Mouse (Mus musculus) thymus, adult 2 months (tissue): ENCODE data around the gene Gtpbp8.

Source experiments
- CTCF ChIP-seq: fragments of 200-500 bp; IDR thresholded peaks from 2 replicates; pipeline ENCODE4 v1.5.1; 2012; ENCODE audit warnings: mild to moderate bottlenecking, control low read depth, low read length, moderate library complexity, borderline replicate concordance; ENCODE audit not compliant: control insufficient read depth, poor library complexity, insufficient read depth; ENCODE audit errors: extremely low read depth
- POLR2A ChIP-seq: fragments of 200-500 bp; IDR thresholded peaks from 2 replicates; pipeline ENCODE4 v1.6.1; 2012; ENCODE audit warnings: mild to moderate bottlenecking, low read length, control low read depth, moderate library complexity; ENCODE audit not compliant: control insufficient read depth, poor library complexity, insufficient read depth; ENCODE audit errors: extremely low read depth

DNA sequence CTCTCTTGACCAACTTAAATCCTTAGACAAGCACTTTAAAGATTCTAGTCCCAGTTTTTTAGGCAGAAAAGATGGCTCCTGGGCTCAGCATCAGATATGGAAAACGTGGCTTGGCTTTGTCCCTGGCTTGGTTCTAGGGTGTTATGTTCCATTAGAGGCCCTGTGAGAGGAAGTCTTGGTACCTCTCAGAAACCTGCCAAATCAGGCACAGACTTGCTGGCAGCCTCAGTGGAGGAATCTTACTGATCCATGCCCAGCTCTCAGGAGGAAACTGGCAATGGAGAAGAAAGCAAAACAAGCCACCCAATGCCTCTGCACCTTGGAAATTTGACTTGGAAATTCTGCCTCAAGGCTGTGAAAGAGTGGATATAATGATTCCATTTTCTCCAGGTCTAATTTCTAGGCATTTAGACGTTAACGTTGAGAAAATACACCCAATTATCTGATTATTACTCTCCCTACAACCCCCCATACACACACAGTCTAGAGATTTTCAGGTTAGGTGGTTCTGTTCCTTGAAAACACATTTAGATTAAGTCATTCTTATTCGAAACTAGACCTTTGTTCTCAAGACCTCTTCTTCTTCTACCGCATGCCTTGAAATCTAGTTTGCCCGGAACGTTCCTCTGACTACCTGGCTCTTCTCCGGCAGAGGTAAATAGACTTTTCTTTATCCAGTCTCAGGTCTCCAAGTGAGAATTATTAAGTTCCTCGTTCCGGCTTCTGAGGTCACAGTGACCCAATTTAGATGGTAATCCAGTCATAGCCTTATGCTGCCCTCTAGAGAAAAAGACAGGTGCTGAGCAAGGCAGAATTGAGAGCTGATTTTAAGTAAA lies 29.6 kb downstream of the Gtpbp8 start:
- no peak for TF ChIP-seq CTCF
- no peak for TF ChIP-seq POLR2A
